Mouse (Mus musculus): ENCODE data around the gene Jarid2. TPM values are rescaled to one million over a fixed set of nuclear protein-coding genes. Genes with fewer than 3 reads are reported as not detected.

Jarid2 gene
- polyA plus RNA-seq, 1 experiment from 2014 or later = 27.0 TPM

GRCm38 (mm10) chr13:44734441-44734840 is 5.2 kb downstream of the Jarid2 start:
- Histone ChIP-seq H3K9ac (ENCODE audit: low read length) (peak overlapping the region; percentile 95), H3K27ac (ENCODE audit: low read length) (peak overlapping the region; percentile 79), H3K27me3 (ENCODE audit: control insufficient read depth, insufficient read depth, low read depth, low read length) (no peaks in the 10 kb centered on the region), H3K4me1 (replicated peaks; ENCODE audit: control insufficient read depth, insufficient read depth, low read length) (peaks cover 23% of the 10 kb centered on the region), H3K4me3 (ENCODE audit: low read length) (peak overlapping the region; percentile 86), H3K4me2 (ENCODE audit: low read depth, low read length) (peak overlapping the region; percentile 88), H3K36me3 (ENCODE audit: control insufficient read depth, insufficient read depth, low read length) (no peaks in the 10 kb centered on the region), H3K9me3 (ENCODE audit: control insufficient read depth, low read length) (no peaks in the 10 kb centered on the region)
- 59% methylated on average over 5 of the region's 5 CpGs for WGBS
- ATAC-seq (ENCODE audit: low read depth) = no peak

GRCm38 (mm10) chr13:44735088-44735690 is 5.9 kb downstream of the Jarid2 start:
- Histone ChIP-seq H3K9me3 (ENCODE audit: control insufficient read depth, low read length) (no peaks in the 10 kb centered on the region), H3K36me3 (ENCODE audit: control insufficient read depth, insufficient read depth, low read length) (no peaks in the 10 kb centered on the region), H3K27me3 (ENCODE audit: control insufficient read depth, insufficient read depth, low read depth, low read length) (no peaks in the 10 kb centered on the region), H3K4me3 (ENCODE audit: low read length) (no peak overlapping the region), H3K27ac (ENCODE audit: low read length) (no peak overlapping the region), H3K4me2 (ENCODE audit: low read depth, low read length) (no peak overlapping the region), H3K4me1 (replicated peaks; ENCODE audit: control insufficient read depth, insufficient read depth, low read length) (peaks cover 23% of the 10 kb centered on the region), H3K9ac (ENCODE audit: low read length) (no peak overlapping the region)
- 38% methylated on average over 1 of the region's 1 CpGs for WGBS
- no peak for ATAC-seq (ENCODE audit: low read depth)

- no peak overlapping the region for H3K27ac ChIP-seq (ENCODE audit: low read length)
- no peaks in the 10 kb centered on the region for H3K9me3 ChIP-seq (ENCODE audit: control insufficient read depth, low read length)
- H3K9ac ChIP-seq (ENCODE audit: low read length) = no peak overlapping the region
- H3K4me3 ChIP-seq (ENCODE audit: low read length) = no peak overlapping the region
- no peaks in the 10 kb centered on the region for H3K36me3 ChIP-seq (ENCODE audit: control insufficient read depth, insufficient read depth, low read length)
- no peaks in the 10 kb centered on the region for H3K27me3 ChIP-seq (ENCODE audit: control insufficient read depth, insufficient read depth, low read depth, low read length)
- no peak for ATAC-seq (ENCODE audit: low read depth)
- 0 out of 2 replicates have a peak overlapping the region, but pooled peaks have one; percentile 7 for H3K4me2 ChIP-seq (ENCODE audit: low read depth, low read length)
- 40% methylated on average over 1 of the region's 1 CpGs for WGBS
- H3K4me1 ChIP-seq (replicated peaks; ENCODE audit: control insufficient read depth, insufficient read depth, low read length) = peaks cover 23% of the 10 kb centered on the region
Observed at GRCm38 (mm10) chr13:44737297-44737696, 8.0 kb downstream of the Jarid2 start.

GRCm38 (mm10) chr13:44751780-44752179 is 22.5 kb downstream of the Jarid2 start:
- ATAC-seq (ENCODE audit: low read depth) = no peak
- Histone ChIP-seq H3K4me1 (replicated peaks; ENCODE audit: control insufficient read depth, insufficient read depth, low read length) (peaks cover 8% of the 10 kb centered on the region; the same call in 1 of the 2 replicates), H3K4me2 (ENCODE audit: low read depth, low read length) (no peak overlapping the region), H3K27ac (ENCODE audit: low read length) (no peak overlapping the region), H3K9me3 (ENCODE audit: control insufficient read depth, low read length) (no peaks in the 10 kb centered on the region), H3K36me3 (ENCODE audit: control insufficient read depth, insufficient read depth, low read length) (no peaks in the 10 kb centered on the region), H3K9ac (ENCODE audit: low read length) (no peak overlapping the region), H3K27me3 (ENCODE audit: control insufficient read depth, insufficient read depth, low read depth, low read length) (no peaks in the 10 kb centered on the region), H3K4me3 (ENCODE audit: low read length) (no peak overlapping the region)
- WGBS = 58% methylated on average over 3 of the region's 3 CpGs

GRCm38 (mm10) chr13:44753206-44753605 is 23.9 kb downstream of the Jarid2 start:
- Histone ChIP-seq H3K4me3 (ENCODE audit: low read length) (no peak overlapping the region), H3K36me3 (ENCODE audit: control insufficient read depth, insufficient read depth, low read length) (no peaks in the 10 kb centered on the region), H3K9me3 (ENCODE audit: control insufficient read depth, low read length) (no peaks in the 10 kb centered on the region), H3K27me3 (ENCODE audit: control insufficient read depth, insufficient read depth, low read depth, low read length) (no peaks in the 10 kb centered on the region), H3K27ac (ENCODE audit: low read length) (no peak overlapping the region), H3K4me2 (ENCODE audit: low read depth, low read length) (no peak overlapping the region), H3K4me1 (replicated peaks; ENCODE audit: control insufficient read depth, insufficient read depth, low read length) (peaks cover 6% of the 10 kb centered on the region; the same call in 1 of the 2 replicates), H3K9ac (ENCODE audit: low read length) (no peak overlapping the region)
- ATAC-seq (ENCODE audit: low read depth) = no peak
- 92% methylated on average over 2 of the region's 2 CpGs for WGBS

GRCm38 (mm10) chr13:44755434-44755833 is 26.2 kb downstream of the Jarid2 start:
- Histone ChIP-seq H3K27ac (ENCODE audit: low read length) (no peak overlapping the region), H3K9me3 (ENCODE audit: control insufficient read depth, low read length) (no peaks in the 10 kb centered on the region)
- WGBS = 28% methylated on average over 5 of the region's 5 CpGs

GRCm38 (mm10) chr13:44758750-44759149 is 29.5 kb downstream of the Jarid2 start:
- H3K36me3 ChIP-seq (ENCODE audit: control insufficient read depth, insufficient read depth, low read length) = no peaks in the 10 kb centered on the region
- H3K9ac ChIP-seq (ENCODE audit: low read length) = no peak overlapping the region
- 60% methylated on average over 1 of the region's 1 CpGs for WGBS
- no peak overlapping the region for H3K27ac ChIP-seq (ENCODE audit: low read length)
- no peaks in the 10 kb centered on the region for H3K9me3 ChIP-seq (ENCODE audit: control insufficient read depth, low read length)
- no peak overlapping the region for H3K4me2 ChIP-seq (ENCODE audit: low read depth, low read length)
- ATAC-seq (ENCODE audit: low read depth) = no peak
- peaks cover 5% of the 10 kb centered on the region; the same call in 1 of the 2 replicates for H3K4me1 ChIP-seq (replicated peaks; ENCODE audit: control insufficient read depth, insufficient read depth, low read length)
- H3K27me3 ChIP-seq (ENCODE audit: control insufficient read depth, insufficient read depth, low read depth, low read length) = no peaks in the 10 kb centered on the region
- H3K4me3 ChIP-seq (ENCODE audit: low read length) = no peak overlapping the region

More at GRCm38 (mm10) chr13:44755434-44755833, 26.2 kb downstream of the Jarid2 start:
- H3K9ac ChIP-seq (ENCODE audit: low read length) = no peak overlapping the region
- H3K4me1 ChIP-seq (replicated peaks; ENCODE audit: control insufficient read depth, insufficient read depth, low read length) = peaks cover 6% of the 10 kb centered on the region; the same call in 1 of the 2 replicates
- ATAC-seq (ENCODE audit: low read depth) = no peak
- no peaks in the 10 kb centered on the region for H3K27me3 ChIP-seq (ENCODE audit: control insufficient read depth, insufficient read depth, low read depth, low read length)
- no peaks in the 10 kb centered on the region for H3K36me3 ChIP-seq (ENCODE audit: control insufficient read depth, insufficient read depth, low read length)
- no peak overlapping the region for H3K4me3 ChIP-seq (ENCODE audit: low read length)
- H3K4me2 ChIP-seq (ENCODE audit: low read depth, low read length) = no peak overlapping the region

GRCm38 (mm10) chr13:44760761-44761160 is 31.5 kb downstream of the Jarid2 start:
- no peaks in the 10 kb centered on the region for H3K27me3 ChIP-seq (ENCODE audit: control insufficient read depth, insufficient read depth, low read depth, low read length)
- 97% methylated on average over 1 of the region's 1 CpGs for WGBS
- no peak overlapping the region for H3K9ac ChIP-seq (ENCODE audit: low read length)
- H3K9me3 ChIP-seq (ENCODE audit: control insufficient read depth, low read length) = no peaks in the 10 kb centered on the region
- H3K4me2 ChIP-seq (ENCODE audit: low read depth, low read length) = no peak overlapping the region
- H3K36me3 ChIP-seq (ENCODE audit: control insufficient read depth, insufficient read depth, low read length) = no peaks in the 10 kb centered on the region
- peaks cover 5% of the 10 kb centered on the region; the same call in 1 of the 2 replicates for H3K4me1 ChIP-seq (replicated peaks; ENCODE audit: control insufficient read depth, insufficient read depth, low read length)
- H3K4me3 ChIP-seq (ENCODE audit: low read length) = no peak overlapping the region
- ATAC-seq (ENCODE audit: low read depth) = no peak
- H3K27ac ChIP-seq (ENCODE audit: low read length) = no peak overlapping the region

- Histone ChIP-seq H3K36me3 (ENCODE audit: control insufficient read depth, insufficient read depth, low read length) (no peaks in the 10 kb centered on the region), H3K4me3 (ENCODE audit: low read length) (no peak overlapping the region), H3K9me3 (ENCODE audit: control insufficient read depth, low read length) (no peaks in the 10 kb centered on the region), H3K9ac (ENCODE audit: low read length) (no peak overlapping the region), H3K27ac (ENCODE audit: low read length) (no peak overlapping the region), H3K4me1 (replicated peaks; ENCODE audit: control insufficient read depth, insufficient read depth, low read length) (peaks cover 5% of the 10 kb centered on the region; the same call in 1 of the 2 replicates), H3K27me3 (ENCODE audit: control insufficient read depth, insufficient read depth, low read depth, low read length) (no peaks in the 10 kb centered on the region), H3K4me2 (ENCODE audit: low read depth, low read length) (no peak overlapping the region)
- WGBS = 49% methylated on average over 3 of the region's 3 CpGs
- ATAC-seq (ENCODE audit: low read depth) = no peak
Observed at GRCm38 (mm10) chr13:44763068-44763467, 33.8 kb downstream of the Jarid2 start.

Data from lung, embryonic 16.5 days (tissue).